8 mouse cellular contexts compared by ENCODE assay signal in the genomic region with DNA sequence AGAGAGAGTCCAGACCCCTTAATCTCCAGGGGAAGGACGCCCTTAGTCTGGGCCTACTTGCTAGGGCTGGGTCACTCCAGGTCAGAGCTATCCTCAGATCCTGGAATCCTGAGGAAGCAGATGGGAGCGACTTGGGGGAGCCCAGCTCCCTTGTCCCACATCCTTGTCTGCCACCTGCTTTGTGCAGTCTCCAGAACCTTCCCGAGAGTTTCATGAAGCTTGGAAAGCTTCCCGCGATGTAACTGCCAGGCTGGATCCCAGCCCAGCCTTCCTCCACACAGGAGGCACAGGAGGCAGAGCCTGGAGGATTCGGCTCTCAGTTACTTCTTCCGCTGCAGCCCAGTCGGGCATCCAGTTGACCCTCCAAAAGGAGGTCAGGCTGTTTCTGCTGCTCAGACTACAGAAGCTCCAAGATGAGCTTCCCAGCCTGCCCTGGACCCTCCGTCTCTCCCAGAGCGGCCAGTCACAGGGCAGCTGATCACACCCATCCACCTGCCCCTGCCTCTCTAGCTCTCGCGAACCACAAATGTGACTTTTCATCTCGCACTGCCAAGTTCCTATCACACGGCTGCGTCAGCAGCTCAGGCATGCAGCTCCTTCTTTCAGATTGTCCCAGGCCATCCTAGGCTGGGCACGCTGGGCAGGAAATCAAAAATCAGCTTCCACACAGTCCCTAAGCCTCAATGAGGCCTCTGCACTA. TPM values are rescaled to one million over a fixed set of nuclear protein-coding genes. Genes with fewer than 3 reads are reported as not detected.
DNase-seq lines count a peak whose midpoint lies in the region; ATAC-seq and TF ChIP-seq lines count a peak whose summit lies in the region.

No protein-coding gene starts in this region.

- no peaks in the 10 kb centered on the region for H3K4me1 ChIP-seq in midbrain, postnatal 0 days (ENCODE audit: insufficient read depth, low read length)
- no peaks in the 10 kb centered on the region for H3K4me1 ChIP-seq in midbrain, embryonic 11.5 days (ENCODE audit: control insufficient read depth, insufficient read depth, low read length)
- H3K4me1 ChIP-seq in kidney, embryonic 16.5 days (ENCODE audit: insufficient read depth, low read length) = no peaks in the 10 kb centered on the region

- WGBS in midbrain, postnatal 0 days = 65% methylated on average over 16 of the region's 16 CpGs
- WGBS in midbrain, embryonic 11.5 days = 75% methylated on average over 16 of the region's 16 CpGs
- WGBS in kidney, embryonic 16.5 days = 58% methylated on average over 16 of the region's 16 CpGs

- no peak overlapping the region for H3K9ac ChIP-seq in midbrain, postnatal 0 days (replicated peaks; ENCODE audit: low read length, poor library complexity, severe bottlenecking)
- no peak overlapping the region for H3K9ac ChIP-seq in midbrain, embryonic 11.5 days (ENCODE audit: low read length)
- H3K9ac ChIP-seq in kidney, embryonic 16.5 days (replicated peaks; ENCODE audit: low read length) = no peak overlapping the region

- H3K36me3 ChIP-seq in midbrain, postnatal 0 days (ENCODE audit: insufficient read depth, low read length) = no peaks in the 10 kb centered on the region
- no peaks in the 10 kb centered on the region for H3K36me3 ChIP-seq in midbrain, embryonic 11.5 days (ENCODE audit: control insufficient read depth, insufficient read depth, low read length)
- H3K36me3 ChIP-seq in kidney, embryonic 16.5 days (ENCODE audit: insufficient read depth, low read length) = no peaks in the 10 kb centered on the region

- ATAC-seq in midbrain, postnatal 0 days (ENCODE audit: low FRiP score) = no peak
- ATAC-seq in midbrain, embryonic 11.5 days (ENCODE audit: low FRiP score) = no peak
- peak; percentile 81 for ATAC-seq in frontal cortex, adult (ENCODE audit: low TSS enrichment)
- no peak for ATAC-seq in kidney, embryonic 16.5 days (ENCODE audit: low FRiP score, low TSS enrichment)

- no peaks in the 10 kb centered on the region for H3K9me3 ChIP-seq in midbrain, postnatal 0 days (ENCODE audit: low read length)
- no peaks in the 10 kb centered on the region for H3K9me3 ChIP-seq in midbrain, embryonic 11.5 days (ENCODE audit: control insufficient read depth, low read length)
- H3K9me3 ChIP-seq in kidney, embryonic 16.5 days (ENCODE audit: low read length) = peaks cover 6% of the 10 kb centered on the region; the same call in 1 of the 2 replicates

- H3K27me3 ChIP-seq in midbrain, postnatal 0 days (ENCODE audit: insufficient read depth, low read length) = no peaks in the 10 kb centered on the region
- no peaks in the 10 kb centered on the region for H3K27me3 ChIP-seq in midbrain, embryonic 11.5 days (ENCODE audit: control insufficient read depth, insufficient read depth, low read length)
- H3K27me3 ChIP-seq in kidney, embryonic 16.5 days (ENCODE audit: insufficient read depth, low read length) = no peaks in the 10 kb centered on the region

- H3K4me2 ChIP-seq in midbrain, postnatal 0 days (ENCODE audit: low read depth, low read length, poor library complexity, severe bottlenecking) = no peak overlapping the region
- H3K4me2 ChIP-seq in midbrain, embryonic 11.5 days = no peak overlapping the region
- no peak overlapping the region for H3K4me2 ChIP-seq in kidney, embryonic 16.5 days (replicated peaks; ENCODE audit: low read depth, low read length)

- no peak overlapping the region for H3K4me3 ChIP-seq in midbrain, postnatal 0 days (ENCODE audit: low read depth, low read length)
- no peak overlapping the region for H3K4me3 ChIP-seq in midbrain, embryonic 11.5 days (ENCODE audit: low read depth, low read length)
- no peak overlapping the region for H3K4me3 ChIP-seq in kidney, embryonic 16.5 days (ENCODE audit: low read length)

- peak; percentile 79 for DNase-seq in midbrain, postnatal 0 days (ENCODE audit: low spot score)
- DNase-seq in midbrain, embryonic 11.5 days (ENCODE audit: low spot score, missing footprints) = no peak
- DNase-seq in layer of hippocampus, adult 11-12 months (ENCODE audit: low spot score) = peak; percentile 83
- DNase-seq in right cerebral cortex, adult 2 months (ENCODE audit: low spot score in 2 of 2) = peak; percentile 76 to 82
- no peak for DNase-seq in c-Kit-positive CD71-positive TER-119-positive erythroid progenitor cells, embryonic 14.5 days (ENCODE audit: low spot score)
- DNase-seq in spleen, adult 18-20 months = no peak

- no peak overlapping the region for H3K27ac ChIP-seq in midbrain, postnatal 0 days (ENCODE audit: low read depth, low read length)
- H3K27ac ChIP-seq in midbrain, embryonic 11.5 days (ENCODE audit: low read depth, low read length) = no peak overlapping the region
- H3K27ac ChIP-seq in kidney, embryonic 16.5 days (ENCODE audit: low read length) = no peak overlapping the region

- no peak for TF ChIP-seq CTCF in midbrain, postnatal 0 days (IDR thresholded peaks at IDR 0.05)

RNA-seq across cellular contexts. Expression of gene Irgc1, which starts 22.5 kb away (rescaled TPM):
- total RNA-seq in midbrain, postnatal 0 days (2014; rRNA removed) = not detected in 2 replicates
- not detected in 2 replicates for polyA plus RNA-seq in midbrain, postnatal 0 days (2015; fragmentation: Nextera tagmentation; extraction: Ambion mirVana)
- not detected in 2 replicates for polyA plus RNA-seq in midbrain, embryonic 11.5 days (2014; fragmentation: Nextera tagmentation; extraction: Ambion mirVana)
- polyA plus RNA-seq in kidney, embryonic 16.5 days (2015; fragmentation: Nextera tagmentation; extraction: Ambion mirVana) = not detected in 2 replicates

RNA-seq across cellular contexts. Expression of gene Smg9, which starts 30.1 kb away (rescaled TPM):
- 34.2 and 50.0 TPM in 2 replicates for total RNA-seq in midbrain, postnatal 0 days (2014; rRNA removed)
- polyA plus RNA-seq in midbrain, postnatal 0 days (2015; fragmentation: Nextera tagmentation; extraction: Ambion mirVana) = 28.7 and 30.1 TPM in 2 replicates
- polyA plus RNA-seq in midbrain, embryonic 11.5 days (2014; fragmentation: Nextera tagmentation; extraction: Ambion mirVana) = 18.7 and 20.9 TPM in 2 replicates
- polyA plus RNA-seq in kidney, embryonic 16.5 days (2015; fragmentation: Nextera tagmentation; extraction: Ambion mirVana) = 28.3 and 31.9 TPM in 2 replicates

RNA-seq across cellular contexts. Expression of gene Plaur, which starts 32.7 kb away (rescaled TPM):
- total RNA-seq in midbrain, postnatal 0 days (2014; rRNA removed) = 1.4 and 3.7 TPM in 2 replicates
- polyA plus RNA-seq in midbrain, postnatal 0 days (2015; fragmentation: Nextera tagmentation; extraction: Ambion mirVana) = 0.93 and 1.1 TPM in 2 replicates
- polyA plus RNA-seq in midbrain, embryonic 11.5 days (2014; fragmentation: Nextera tagmentation; extraction: Ambion mirVana) = 0.86 and 1.4 TPM in 2 replicates
- polyA plus RNA-seq in kidney, embryonic 16.5 days (2015; fragmentation: Nextera tagmentation; extraction: Ambion mirVana) = 16.3 and 18.5 TPM in 2 replicates

RNA-seq across cellular contexts. Expression of gene Cadm4, which starts 52.3 kb away (rescaled TPM):
- 342 and 354 TPM in 2 replicates for total RNA-seq in midbrain, postnatal 0 days (2014; rRNA removed)
- 82.0 and 88.1 TPM in 2 replicates for polyA plus RNA-seq in midbrain, postnatal 0 days (2015; fragmentation: Nextera tagmentation; extraction: Ambion mirVana)
- 6.6 and 6.7 TPM in 2 replicates for polyA plus RNA-seq in midbrain, embryonic 11.5 days (2014; fragmentation: Nextera tagmentation; extraction: Ambion mirVana)
- polyA plus RNA-seq in kidney, embryonic 16.5 days (2015; fragmentation: Nextera tagmentation; extraction: Ambion mirVana) = 4.3 and 6.6 TPM in 2 replicates

RNA-seq across cellular contexts. Expression of gene Kcnn4, which starts 59.5 kb away (rescaled TPM):
- total RNA-seq in midbrain, postnatal 0 days (2014; rRNA removed) = 0.27 and 2.5 TPM in 2 replicates
- 0.81 and 1.1 TPM in 2 replicates for polyA plus RNA-seq in midbrain, postnatal 0 days (2015; fragmentation: Nextera tagmentation; extraction: Ambion mirVana)
- 2.8 and 3.4 TPM in 2 replicates for polyA plus RNA-seq in midbrain, embryonic 11.5 days (2014; fragmentation: Nextera tagmentation; extraction: Ambion mirVana)
- 4.4 and 4.9 TPM in 2 replicates for polyA plus RNA-seq in kidney, embryonic 16.5 days (2015; fragmentation: Nextera tagmentation; extraction: Ambion mirVana)

Comparison
In these comparisons a context has a peak if more than half of its experiments do, and no peak if none do; other contexts are left out.
1. DNase-seq: peak in midbrain, postnatal 0 days (single experiment), layer of hippocampus, adult 11-12 months (single experiment) and right cerebral cortex, adult 2 months (2 of 2); none in midbrain, embryonic 11.5 days (single experiment), c-Kit-positive CD71-positive TER-119-positive erythroid progenitor cells, embryonic 14.5 days (single experiment) and spleen, adult 18-20 months (0 of 2).